Mouse (Mus musculus) gastrocnemius, postnatal 10 days (tissue): ENCODE results near the gene Rcvrn. TPM values are rescaled to one million over a fixed set of nuclear protein-coding genes. Genes with fewer than 3 reads are reported as not detected.

Experiments
- DNase-seq: peaks from one replicate; pipeline ENCODE4 v3.0.0; 2021; ENCODE audit warnings: mixed read lengths
- long read RNA-seq, 2 experiments: library from polyadenylated mRNA; stranded (forward); transcript quantifications; one replicate each; pipeline ENCODE4 v2.0.0; 2021
- total RNA-seq, 2 experiments: library from RNA; stranded (reverse); gene quantifications; 2 replicates each; pipeline ENCODE4 v1.2.3; 2021

The Rcvrn gene
- total RNA-seq, result not detected
- long read RNA-seq, experiment 1, result 0 reads
- long read RNA-seq, experiment 2, result 0 reads

DNA sequence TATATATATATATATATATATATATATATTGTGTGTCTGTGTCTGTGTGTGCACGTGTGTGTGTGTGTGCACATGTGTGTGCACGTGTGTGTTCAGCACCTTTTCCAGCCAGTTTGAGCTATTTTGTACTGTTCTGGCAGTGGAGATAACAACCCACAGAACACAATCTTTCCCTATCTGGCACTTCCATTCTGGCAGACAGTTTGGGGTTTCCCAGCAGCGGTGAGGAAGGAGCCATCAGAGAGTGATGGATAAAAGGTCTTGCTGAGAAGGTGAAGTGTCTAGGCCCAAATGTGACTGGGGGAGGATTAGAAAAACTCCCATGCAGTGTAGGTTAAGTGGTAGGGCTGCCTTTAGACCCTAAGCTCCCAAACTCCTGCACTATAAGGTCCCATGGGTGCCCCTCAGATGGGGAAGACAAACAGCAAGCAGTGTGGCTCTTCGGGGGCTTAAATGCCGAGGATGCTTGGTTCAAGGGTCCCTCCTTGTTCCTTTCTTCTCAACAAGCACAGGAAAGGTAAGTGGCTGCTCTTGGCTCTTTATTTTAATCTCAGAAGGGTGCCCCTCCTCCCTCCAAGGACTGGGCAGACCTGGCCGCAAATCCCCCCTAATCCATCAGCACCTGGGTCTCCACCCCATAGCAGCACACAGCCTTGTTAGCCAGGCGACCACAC is at the start of gene Rcvrn:
Gene Rcvrn, plus strand, starts transcription at position 624 of the 674 bp plus-strand sequence.
- no peak for DNase-seq

- DNase-seq, result peak; percentile 74
Measured at GRCm38 (mm10) chr11:67647745-67648144, 47.4 kb upstream of the Rcvrn start.

DNA sequence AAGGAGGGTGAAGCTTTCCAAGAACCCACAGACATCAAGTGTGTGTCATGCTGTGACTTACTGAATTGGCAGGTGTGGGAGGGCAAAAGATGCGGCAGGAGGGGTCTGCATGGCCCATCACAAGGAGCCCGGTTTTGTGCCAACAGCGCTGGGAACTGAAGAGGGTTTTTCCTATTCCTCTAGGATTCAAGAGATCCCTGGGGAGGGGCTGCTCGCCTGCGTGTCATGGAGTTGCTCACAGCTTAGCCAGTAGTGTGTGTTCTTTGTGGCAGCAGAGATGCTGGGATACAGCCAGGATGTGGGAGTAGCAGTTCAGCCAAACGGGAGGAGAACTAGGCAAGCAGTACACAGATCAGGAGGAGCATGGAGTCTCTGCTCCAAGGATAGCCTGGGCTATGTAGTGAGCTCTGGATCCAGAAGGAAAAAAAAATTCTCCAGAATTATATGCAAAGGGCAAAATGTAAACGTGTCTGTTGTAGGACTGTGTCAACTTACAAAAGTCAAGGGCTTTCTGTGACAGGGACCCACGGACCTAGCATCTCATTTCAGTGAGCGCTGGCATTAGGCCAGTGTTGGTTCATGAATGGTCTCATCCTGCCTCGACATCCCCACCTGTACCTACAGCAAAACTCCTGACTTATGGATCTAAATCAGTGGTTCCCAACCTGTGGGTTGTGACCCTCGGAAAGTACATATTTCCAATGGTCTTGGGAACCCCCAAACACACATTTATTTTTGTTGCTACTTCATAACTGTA is 46.3 kb upstream of the Rcvrn start:
- no peak for DNase-seq

- no peak for DNase-seq
Measured at GRCm38 (mm10) chr11:67649971-67650707, 45.0 kb upstream of the Rcvrn start.

DNA sequence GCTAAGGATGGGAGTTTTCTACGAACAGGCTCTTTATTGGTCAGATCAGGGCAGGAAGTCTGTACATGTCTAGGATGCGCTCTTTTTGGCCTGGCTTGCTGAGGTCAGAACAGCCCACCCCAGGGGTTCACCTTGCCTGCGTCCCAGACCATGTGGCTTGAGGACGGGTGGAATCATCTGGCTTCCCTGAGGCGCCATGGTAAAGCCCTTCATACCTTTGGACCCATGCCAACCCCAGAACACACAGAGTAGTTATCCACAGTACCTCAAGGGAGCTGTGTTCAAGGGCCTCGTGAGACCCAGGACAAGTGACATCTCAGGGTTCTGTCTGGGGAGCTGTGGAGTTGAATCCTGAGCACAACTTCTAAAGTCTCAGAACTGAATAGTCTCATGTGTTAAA is 43.4 kb upstream of the Rcvrn start:
- DNase-seq, result no peak

DNA sequence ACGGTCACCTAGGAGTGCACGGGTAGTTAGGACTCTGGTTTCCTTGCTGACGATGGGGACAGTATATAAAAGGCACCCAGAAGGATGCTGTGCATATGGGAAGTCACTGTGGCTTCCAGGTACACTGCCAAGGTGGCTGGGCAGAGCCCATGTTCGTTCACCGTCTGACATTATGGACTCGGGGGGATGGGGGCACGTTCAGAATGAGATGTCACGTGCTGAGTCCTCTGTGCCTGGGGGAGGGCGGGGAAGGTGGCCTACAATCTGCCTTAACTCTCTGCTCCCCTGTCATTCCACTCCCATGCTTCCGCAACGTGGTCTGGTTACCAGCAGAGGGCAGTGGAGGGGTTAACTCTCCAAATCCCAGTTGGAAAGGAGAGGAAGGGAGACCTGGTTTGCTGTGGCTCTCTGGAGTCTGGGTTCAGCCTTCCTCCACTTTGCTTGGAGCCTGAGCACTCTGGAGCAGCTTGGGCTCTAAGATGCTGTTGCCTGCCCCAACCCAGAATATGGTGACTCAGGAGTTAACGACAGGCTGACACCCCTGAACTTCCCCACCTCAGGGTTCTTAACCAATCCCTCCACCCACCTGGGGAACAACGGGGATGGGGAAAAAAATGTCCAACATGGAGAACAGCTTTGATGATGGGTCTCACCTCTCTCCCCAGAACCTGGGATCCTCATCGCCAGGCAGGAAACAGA is 42.8 kb upstream of the Rcvrn start:
- peak; percentile 34 for DNase-seq

- DNase-seq, result no peak
Measured at GRCm38 (mm10) chr11:67652893-67653255, 42.3 kb upstream of the Rcvrn start.

GRCm38 (mm10) chr11:67653521-67654090 is 41.5 kb upstream of the Rcvrn start:
- no peak for DNase-seq

- no peak for DNase-seq
Measured at GRCm38 (mm10) chr11:67654514-67654913, 40.6 kb upstream of the Rcvrn start.

GRCm38 (mm10) chr11:67655236-67655959 is 39.7 kb upstream of the Rcvrn start:
- peak; percentile 51 for DNase-seq

GRCm38 (mm10) chr11:67656366-67656765 is 38.8 kb upstream of the Rcvrn start:
- DNase-seq, result no peak

DNA sequence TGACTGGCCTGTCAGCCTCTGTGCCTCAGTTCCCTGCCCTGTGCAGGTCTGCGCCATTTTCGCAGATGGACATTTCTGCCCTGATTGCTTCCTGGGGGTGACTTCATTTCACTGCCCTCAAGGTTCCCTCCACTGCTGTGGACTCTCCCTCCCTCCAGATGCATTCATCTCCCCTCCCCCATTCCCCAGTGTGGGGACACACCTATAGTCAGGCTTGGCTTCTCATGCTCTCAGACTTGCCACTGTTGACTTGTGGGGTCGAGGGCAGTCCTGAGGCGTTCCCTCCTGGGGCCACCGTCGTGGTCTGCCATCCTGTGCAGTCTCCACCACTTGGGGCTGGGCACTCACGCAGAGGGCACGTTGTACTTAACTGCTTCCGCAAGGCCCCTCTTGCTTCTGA is 38.3 kb upstream of the Rcvrn start:
- DNase-seq, result no peak

GRCm38 (mm10) chr11:67657685-67658382 is 37.3 kb upstream of the Rcvrn start:
- peak; percentile 42 for DNase-seq

GRCm38 (mm10) chr11:67661465-67661864 is 33.7 kb upstream of the Rcvrn start:
- no peak for DNase-seq

DNA sequence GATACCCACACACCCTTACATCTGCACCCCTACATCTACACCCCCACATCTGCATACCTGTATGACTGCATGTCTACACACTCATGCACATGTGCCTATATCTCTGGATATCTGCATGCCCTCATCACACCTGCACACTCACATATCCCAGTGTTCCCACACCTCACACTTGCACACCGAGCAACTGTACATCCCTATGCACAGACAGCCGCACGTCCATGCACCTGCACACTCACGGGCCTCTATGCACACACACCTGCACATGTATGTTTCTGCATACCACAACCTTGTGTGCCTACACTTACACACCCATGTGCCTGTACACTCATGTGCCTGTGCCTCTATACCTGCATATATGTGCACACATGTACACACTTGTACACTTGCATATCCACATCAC is 31.7 kb upstream of the Rcvrn start:
- DNase-seq, result no peak

GRCm38 (mm10) chr11:67664261-67664660 is 30.9 kb upstream of the Rcvrn start:
- DNase-seq, result no peak

GRCm38 (mm10) chr11:67664918-67665317 is 30.2 kb upstream of the Rcvrn start:
- no peak for DNase-seq

DNA sequence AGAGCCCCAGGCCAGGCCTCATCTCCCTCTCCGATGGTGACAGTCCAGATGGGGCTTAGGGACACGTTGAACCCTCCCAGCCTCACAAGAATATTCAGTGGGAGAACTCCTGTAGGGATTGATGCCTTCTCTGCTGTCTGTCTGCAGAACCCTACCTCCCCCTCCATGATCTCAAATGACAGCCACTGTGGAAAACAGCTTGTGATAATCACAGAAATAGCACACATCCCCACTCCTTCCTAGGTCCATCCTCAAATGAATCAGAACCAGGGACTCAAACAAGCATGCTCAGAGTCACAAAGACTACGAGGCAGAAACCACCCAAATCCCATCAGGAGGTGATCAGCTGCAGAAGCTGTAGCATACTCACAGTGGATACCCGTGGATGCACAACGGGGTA is 29.0 kb upstream of the Rcvrn start:
- no peak for DNase-seq

DNA sequence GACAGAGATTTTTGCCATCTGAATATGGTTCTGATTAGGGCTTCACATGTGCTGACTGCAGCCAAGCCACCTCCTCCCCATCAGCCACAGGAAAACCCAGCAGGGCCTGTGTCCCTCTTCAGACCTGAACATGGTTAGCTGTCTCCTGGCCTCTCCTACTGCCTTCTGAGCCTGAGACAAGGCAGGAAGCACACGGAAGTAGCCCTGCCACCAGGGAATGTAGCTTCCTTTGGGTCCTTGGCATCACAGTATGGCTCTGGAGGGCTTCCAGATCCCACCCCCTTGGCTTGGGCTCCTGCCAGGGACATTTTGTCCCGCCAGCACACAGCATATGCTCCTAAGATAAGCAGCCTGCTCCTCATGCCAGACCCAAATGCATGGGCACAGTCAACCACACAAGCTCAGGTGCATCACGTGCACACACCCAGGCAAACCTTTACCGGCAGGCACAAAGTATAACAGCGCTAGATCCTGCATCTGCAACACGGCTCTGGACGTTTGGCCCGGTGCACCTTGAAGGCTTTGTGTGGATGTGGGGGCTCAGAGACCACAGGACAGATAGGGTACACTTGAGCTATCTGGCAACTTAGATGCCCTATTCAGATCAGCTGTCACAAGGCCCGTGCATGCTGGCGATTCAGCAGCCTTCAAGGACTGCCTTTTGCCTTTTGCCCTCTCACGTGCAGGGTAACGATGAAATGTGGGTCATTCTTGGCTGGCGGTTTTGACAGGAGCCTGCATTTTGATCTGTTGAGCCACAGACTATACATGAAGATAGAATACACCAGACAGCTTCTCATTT is 27.4 kb upstream of the Rcvrn start:
- DNase-seq, result no peak

- no peak for DNase-seq
Measured at GRCm38 (mm10) chr11:67668460-67669007, 26.6 kb upstream of the Rcvrn start.
